Mouse (Mus musculus): ENCODE results near the gene Ddx50.
A peak's percentile ranks its signal among the peaks of the same experiment; 100 is the strongest.
"Not testable (repeated sequence)": the region's sequence is repeated elsewhere in the genome, so short reads cannot be mapped to it uniquely, and the experiment has no call there.

Ddx50 gene

GRCm38 (mm10) chr10:62601053-62601791 lies 49.8 kb downstream of the Ddx50 start:
- DNase-seq = no peak

GRCm38 (mm10) chr10:62600056-62600455 lies 51.0 kb downstream of the Ddx50 start:
- DNase-seq = no peak

DNA sequence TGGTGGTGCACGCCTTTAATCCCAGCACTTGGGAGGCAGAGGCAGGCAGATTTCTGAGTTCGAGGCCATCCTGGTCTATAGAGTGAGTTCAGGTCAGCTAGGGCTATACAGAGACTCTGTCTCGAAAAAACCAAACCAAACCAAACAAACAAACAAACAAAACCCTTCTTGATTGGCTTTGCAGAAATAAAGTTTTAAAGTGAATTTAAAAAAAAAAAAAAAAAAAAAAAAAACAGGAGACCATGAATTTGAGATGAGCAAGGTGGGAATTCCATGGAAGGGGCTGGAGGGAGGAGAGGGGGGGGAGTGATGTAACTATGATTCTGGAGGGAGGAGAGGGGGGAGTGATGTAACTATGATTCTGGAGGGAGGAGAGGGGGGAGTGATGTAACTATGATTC lies 51.7 kb downstream of the Ddx50 start:
- DNase-seq = not testable (repeated sequence)

- DNase-seq = no peak
These were observed 58.5 kb downstream of the Ddx50 start for GRCm38 (mm10) chr10:62592496-62592895.

- peak; percentile 92 for DNase-seq
These were observed 60.8 kb downstream of the Ddx50 start for GRCm38 (mm10) chr10:62590200-62590599.

DNA sequence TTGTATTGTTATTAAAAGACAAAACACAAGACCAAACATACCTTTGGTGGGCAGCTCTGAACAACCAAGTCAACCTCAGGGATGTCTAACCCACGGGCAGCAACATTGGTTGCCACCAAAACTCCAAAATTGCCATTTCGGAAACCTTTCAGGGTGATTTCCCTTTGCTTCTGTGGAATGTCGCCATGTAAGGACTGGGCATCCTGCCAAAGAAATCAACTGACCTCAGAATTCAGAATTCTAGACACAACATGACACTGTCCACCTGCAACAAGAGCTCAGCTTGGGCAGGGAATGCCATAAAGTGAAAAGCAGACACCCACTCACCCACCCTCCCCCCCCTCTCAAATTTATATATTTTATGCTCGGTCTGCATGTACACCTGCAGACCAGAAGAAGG lies 62.4 kb downstream of the Ddx50 start:
- peak; percentile 52 for DNase-seq

DNA sequence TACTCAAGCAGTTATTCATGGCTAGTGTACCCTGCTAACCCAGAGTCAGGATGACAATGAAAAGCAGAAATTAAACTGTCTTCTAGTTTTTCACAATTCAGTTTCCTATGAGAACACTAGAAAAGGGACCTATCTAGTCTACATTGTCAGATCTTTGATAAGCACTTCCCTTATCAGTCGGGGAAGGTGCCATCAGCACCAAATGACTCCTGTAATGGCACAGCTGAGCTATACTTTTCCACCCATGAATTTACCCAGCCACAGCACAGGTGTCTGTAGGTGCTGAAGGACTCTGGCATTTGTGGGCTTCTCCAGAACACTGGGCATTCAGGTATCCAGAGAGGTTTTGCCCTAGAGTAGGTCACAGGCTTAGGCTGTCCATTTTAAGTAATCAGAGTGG lies 67.8 kb downstream of the Ddx50 start:
- no peak for DNase-seq

DNA sequence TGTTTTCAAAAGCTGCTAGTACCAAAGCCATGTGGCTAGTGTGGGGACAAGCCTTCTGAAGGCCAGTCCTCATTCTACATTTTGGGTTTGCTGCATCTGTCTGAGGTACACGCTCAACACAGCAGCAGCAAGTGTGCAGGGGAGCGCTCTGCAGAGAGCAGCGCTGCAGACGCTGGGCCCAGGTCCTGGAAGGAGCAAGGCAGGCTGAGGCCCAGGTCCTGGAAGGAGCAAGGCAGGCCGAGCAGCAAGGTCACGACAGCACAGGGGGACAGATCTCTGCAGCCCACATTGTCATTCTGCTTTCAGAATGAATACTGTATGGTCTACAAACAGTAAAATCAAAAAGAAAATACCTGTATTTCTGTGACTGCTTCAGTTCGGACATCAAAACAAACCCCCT lies 68.3 kb downstream of the Ddx50 start:
- no peak for DNase-seq

DNA sequence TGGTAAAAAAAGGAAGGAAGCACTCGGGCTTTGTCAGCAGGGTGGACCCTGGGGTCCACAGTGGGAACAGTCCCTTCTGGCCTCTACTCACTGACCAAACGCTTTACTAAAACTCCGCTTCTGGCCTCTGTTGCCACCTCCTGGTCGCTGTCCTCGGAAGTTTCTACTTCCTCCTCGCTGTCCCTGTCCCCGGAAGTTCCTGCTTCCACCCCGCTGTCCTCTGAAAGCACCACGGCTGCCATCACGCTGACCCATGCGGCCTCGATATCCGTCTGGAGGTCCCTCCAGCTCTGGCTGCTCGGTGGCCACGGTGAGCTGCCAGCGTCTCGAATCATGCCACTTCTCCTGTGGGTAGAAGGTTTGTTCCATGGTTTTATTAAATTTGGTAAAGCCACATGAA lies 68.8 kb downstream of the Ddx50 start:
- DNase-seq = no peak

GRCm38 (mm10) chr10:62579129-62579528 lies 71.9 kb downstream of the Ddx50 start:
- DNase-seq = not testable (repeated sequence)

- DNase-seq = peak; percentile 99
These were observed 72.5 kb downstream of the Ddx50 start, which contains the start of gene Kif1bp for GRCm38 (mm10) chr10:62578338-62579100. Gene Kif1bp (minus strand): TSS chr10:62578457.

GRCm38 (mm10) chr10:62577673-62578337 lies 73.2 kb downstream of the Ddx50 start:
- DNase-seq = no peak

DNA sequence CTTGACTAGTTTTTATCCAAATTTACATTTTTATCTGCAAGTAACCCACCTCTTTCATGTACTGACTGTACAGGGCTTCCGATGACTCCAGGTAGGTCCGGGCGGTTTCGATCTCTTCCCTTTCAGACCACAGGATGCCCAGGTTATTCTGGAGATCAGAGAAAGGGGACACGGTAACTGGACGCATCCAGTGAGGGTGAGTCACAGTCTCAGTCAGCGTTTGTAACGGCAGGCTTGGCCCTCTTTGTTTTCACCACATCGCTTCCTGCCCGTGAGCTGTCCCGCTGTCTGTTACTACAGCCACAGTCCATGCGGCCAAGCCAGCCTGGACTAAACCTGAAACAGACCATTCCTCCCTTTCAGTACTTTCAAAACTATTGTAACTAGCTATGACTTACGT lies 76.0 kb downstream of the Ddx50 start:
- DNase-seq = no peak

DNA sequence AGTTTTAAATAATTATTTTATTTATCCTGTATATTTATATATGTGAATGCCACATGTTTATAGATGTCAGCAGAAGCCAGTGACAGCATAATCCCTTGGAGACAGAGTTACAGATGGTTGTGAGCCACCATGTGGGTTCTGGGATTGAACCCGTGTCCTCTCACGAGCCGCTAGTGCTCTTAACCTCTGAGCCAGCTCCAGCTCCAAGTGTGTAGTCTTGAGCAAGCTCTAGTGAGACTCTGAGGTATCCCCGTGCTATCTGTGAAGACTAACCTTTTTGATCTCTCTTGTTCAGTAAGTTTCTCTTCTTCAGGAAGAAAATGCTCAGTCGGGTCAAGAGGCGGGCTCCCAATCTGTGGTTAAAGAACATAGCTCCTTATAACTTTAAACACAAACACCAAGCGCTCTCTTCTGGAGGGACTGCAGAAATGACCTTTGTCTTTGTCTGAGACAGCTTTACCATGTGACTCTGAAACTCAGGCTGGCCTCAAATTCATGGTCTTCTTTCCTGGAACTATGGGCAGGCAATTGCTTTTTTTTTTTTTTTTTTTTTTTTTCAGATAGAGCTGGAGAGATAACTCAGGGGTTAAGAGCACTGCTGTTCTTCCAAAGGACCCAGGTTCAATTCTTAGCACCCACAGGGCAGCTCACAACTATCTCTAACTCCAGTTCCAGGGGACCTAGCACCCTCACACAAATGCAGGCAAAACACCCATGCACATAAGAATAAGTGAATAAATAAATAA lies 80.7 kb downstream of the Ddx50 start:
- DNase-seq = peak; percentile 24

GRCm38 (mm10) chr10:62568861-62569260 lies 82.2 kb downstream of the Ddx50 start:
- no peak for DNase-seq

All from kidney, postnatal 14 days (tissue).